Mouse (Mus musculus): Measurements from ENCODE around the gene Xlr4b.
"Not testable (repeated sequence)": the region's sequence is repeated elsewhere in the genome, so short reads cannot be mapped to it uniquely, and the experiment has no call there.

Gene Xlr4b

GRCm38 (mm10) chrX:73213819-73214564 is at the start of gene Xlr4b:
Gene Xlr4b, plus strand, starts transcription at chrX:73214333.
- H3K27me3 ChIP-seq (ENCODE audit: control insufficient read depth, insufficient read depth, low read length, poor library complexity, severe bottlenecking); H3K36me3 ChIP-seq (ENCODE audit: control insufficient read depth, insufficient read depth, low read length, poor library complexity, severe bottlenecking); DNase-seq (ENCODE audit: low read depth, low spot score): not testable (repeated sequence)

GRCm38 (mm10) chrX:73176889-73177288 is 37.2 kb upstream of the Xlr4b start, which contains the start of gene Spin2d:
Gene Spin2d, minus strand, starts transcription at chrX:73176989.
- not testable (repeated sequence) for H3K36me3 ChIP-seq (ENCODE audit: control insufficient read depth, insufficient read depth, low read length, poor library complexity, severe bottlenecking); H3K27me3 ChIP-seq (ENCODE audit: control insufficient read depth, insufficient read depth, low read length, poor library complexity, severe bottlenecking); DNase-seq (ENCODE audit: low read depth, low spot score)

GRCm38 (mm10) chrX:73191934-73192333 is 22.2 kb upstream of the Xlr4b start, which contains the start of gene Xlr3b:
Gene Xlr3b, plus strand, starts transcription at chrX:73192207.
- H3K36me3 ChIP-seq (ENCODE audit: control insufficient read depth, insufficient read depth, low read length, poor library complexity, severe bottlenecking); H3K27me3 ChIP-seq (ENCODE audit: control insufficient read depth, insufficient read depth, low read length, poor library complexity, severe bottlenecking): not testable (repeated sequence)
- DNase-seq (ENCODE audit: low read depth, low spot score): peak; percentile 18

GRCm38 (mm10) chrX:73225365-73225764 is 11.2 kb downstream of the Xlr4b start:
- Histone ChIP-seq H3K27me3 (ENCODE audit: control insufficient read depth, insufficient read depth, low read length, poor library complexity, severe bottlenecking) (no peaks in the 10 kb centered on the region), H3K36me3 (ENCODE audit: control insufficient read depth, insufficient read depth, low read length, poor library complexity, severe bottlenecking) (no peaks in the 10 kb centered on the region)
- DNase-seq (ENCODE audit: low read depth, low spot score): no peak

GRCm38 (mm10) chrX:73227914-73228605 is 13.9 kb downstream of the Xlr4b start, which contains the start of gene F8a:
Gene F8a, plus strand, starts transcription at chrX:73228291.
- no peaks in the 10 kb centered on the region for H3K36me3 ChIP-seq (ENCODE audit: control insufficient read depth, insufficient read depth, low read length, poor library complexity, severe bottlenecking)
- H3K27me3 ChIP-seq (ENCODE audit: control insufficient read depth, insufficient read depth, low read length, poor library complexity, severe bottlenecking): no peaks in the 10 kb centered on the region
- peak; percentile 88 for DNase-seq (ENCODE audit: low read depth, low spot score)

GRCm38 (mm10) chrX:73228606-73229214 is 14.6 kb downstream of the Xlr4b start:
- DNase-seq (ENCODE audit: low read depth, low spot score): peak; percentile 64
- no peaks in the 10 kb centered on the region for H3K27me3 ChIP-seq (ENCODE audit: control insufficient read depth, insufficient read depth, low read length, poor library complexity, severe bottlenecking)
- no peaks in the 10 kb centered on the region for H3K36me3 ChIP-seq (ENCODE audit: control insufficient read depth, insufficient read depth, low read length, poor library complexity, severe bottlenecking)

- Histone ChIP-seq H3K27me3 (ENCODE audit: control insufficient read depth, insufficient read depth, low read length, poor library complexity, severe bottlenecking) (no peaks in the 10 kb centered on the region), H3K36me3 (ENCODE audit: control insufficient read depth, insufficient read depth, low read length, poor library complexity, severe bottlenecking) (no peaks in the 10 kb centered on the region)
- no peak for DNase-seq (ENCODE audit: low read depth, low spot score)
Measured at GRCm38 (mm10) chrX:73229288-73229687, 15.2 kb downstream of the Xlr4b start.

GRCm38 (mm10) chrX:73242821-73243325 is 28.7 kb downstream of the Xlr4b start, which contains the start of gene Xlr4c:
Gene Xlr4c, minus strand, starts transcription at chrX:73243130.
- not testable (repeated sequence) for H3K27me3 ChIP-seq (ENCODE audit: control insufficient read depth, insufficient read depth, low read length, poor library complexity, severe bottlenecking); H3K36me3 ChIP-seq (ENCODE audit: control insufficient read depth, insufficient read depth, low read length, poor library complexity, severe bottlenecking); DNase-seq (ENCODE audit: low read depth, low spot score)

GRCm38 (mm10) chrX:73262428-73262827 is 48.3 kb downstream of the Xlr4b start:
- not testable (repeated sequence) for DNase-seq (ENCODE audit: low read depth, low spot score); H3K36me3 ChIP-seq (ENCODE audit: control insufficient read depth, insufficient read depth, low read length, poor library complexity, severe bottlenecking); H3K27me3 ChIP-seq (ENCODE audit: control insufficient read depth, insufficient read depth, low read length, poor library complexity, severe bottlenecking)

- not testable (repeated sequence) for H3K36me3 ChIP-seq (ENCODE audit: control insufficient read depth, insufficient read depth, low read length, poor library complexity, severe bottlenecking); DNase-seq (ENCODE audit: low read depth, low spot score); H3K27me3 ChIP-seq (ENCODE audit: control insufficient read depth, insufficient read depth, low read length, poor library complexity, severe bottlenecking)
Measured at GRCm38 (mm10) chrX:73265270-73265669, 51.1 kb downstream of the Xlr4b start, which contains the start of gene Xlr3c. Gene Xlr3c, minus strand, starts transcription at chrX:73265390.
